Comparison of ENCODE assay signal across 14 mouse cellular contexts in the genomic region with DNA sequence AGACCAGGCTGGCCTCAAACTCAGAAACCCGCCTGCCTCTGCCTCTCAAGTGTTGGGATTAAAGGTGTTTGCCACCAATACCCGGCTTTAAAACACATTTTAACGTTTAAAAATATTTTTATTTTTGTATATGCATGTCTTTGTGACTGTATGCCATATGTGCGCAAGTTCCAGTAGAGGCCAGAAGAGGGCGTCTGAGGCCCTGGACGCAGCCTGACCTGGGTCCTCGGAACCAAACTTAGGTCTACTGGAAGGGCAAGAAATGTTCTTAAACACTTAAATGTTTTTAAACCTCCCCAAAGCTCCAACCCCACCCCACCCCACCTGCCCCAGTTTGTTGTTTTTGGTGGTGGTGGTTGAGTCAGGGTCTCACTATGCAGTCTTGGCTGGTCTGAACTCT. TPM values are rescaled to one million over a fixed set of nuclear protein-coding genes. Genes with fewer than 3 reads are reported as not detected.
A peak's percentile ranks its signal among the peaks of the same experiment; 100 is the strongest.
DNase-seq lines count a peak whose midpoint lies in the region; TF ChIP-seq lines count a peak whose summit lies in the region.
"Had no signal": no experiment of that assay in that cellular context is flagged by ENCODE, and none has a peak within 500 bp of the region (broad histone marks: within the 10 kb centered on the region; RNA-seq: fewer than 3 reads in every experiment).

No protein-coding gene starts in this region.

- no peaks in the 10 kb centered on the region for H3K36me3 ChIP-seq in testis, adult 2 months (ENCODE audit: control insufficient read depth, insufficient read depth, low read length)
- H3K36me3 ChIP-seq: limb, embryonic 12.5 days had no signal

- TF ChIP-seq POLR2A in testis, adult 2 months (IDR thresholded peaks at IDR 0.05; ENCODE audit: control insufficient read depth, low read depth, low read length) = no peak

- TF ChIP-seq CTCF in testis, adult 2 months (IDR thresholded peaks at IDR 0.05; ENCODE audit: control insufficient read depth, insufficient read depth, insufficient replicate concordance, low read depth, low read length) = peak; percentile 48; the same call in 1 of the 2 replicates

- H3K27ac ChIP-seq in testis, adult 2 months (ENCODE audit: control insufficient read depth, insufficient read depth, low read depth, low read length) = no peak overlapping the region
- H3K27ac ChIP-seq: limb, embryonic 12.5 days had no signal

- no peak overlapping the region for H3K4me3 ChIP-seq in testis, adult 2 months (ENCODE audit: control insufficient read depth, low read depth, low read length)
- H3K4me3 ChIP-seq: limb, embryonic 12.5 days had no signal

- no peaks in the 10 kb centered on the region for H3K4me1 ChIP-seq in testis, adult 2 months (ENCODE audit: control insufficient read depth, insufficient read depth, low read length)
- H3K4me1 ChIP-seq: limb, embryonic 12.5 days had no signal

- H3K27me3 ChIP-seq in testis, adult 2 months (ENCODE audit: control insufficient read depth, insufficient read depth, low read length) = no peaks in the 10 kb centered on the region
- H3K27me3 ChIP-seq: limb, embryonic 12.5 days had no signal

- DNase-seq in adrenal gland, postnatal 10 days = peak; percentile 29
- DNase-seq in adrenal gland, postnatal 36 days = no peak
- peak; percentile 34 for DNase-seq in kidney, postnatal 10 days
- DNase-seq in kidney, adult 8-10 months = no peak
- DNase-seq in testis, postnatal 10 days (ENCODE audit: low spot score) = no peak
- DNase-seq in left cerebral cortex, postnatal 36 days (ENCODE audit: low spot score in 2 of 2) = no peak
- no peak for DNase-seq in urinary bladder, adult 2 months (ENCODE audit: low spot score)
- DNase-seq: cerebellum, adult 9-10 months; gastrocnemius, postnatal 25 days; heart, postnatal 14 days had no signal

- intact Hi-C loops in left cerebral cortex, postnatal 36 days (cut with DNase I) = no loop called here

RNA-seq across cellular contexts. Expression of a gene that starts 14.2 kb away (rescaled TPM):
- total RNA-seq in adrenal gland, postnatal 10 days (2021) = not detected
- not detected for total RNA-seq in adrenal gland, postnatal 36 days (2021)
- polyA plus RNA-seq in testis, adult 2 months (2012; rRNA removed) = 5.7 and 8.4 TPM in 2 replicates
- total RNA-seq in left cerebral cortex, postnatal 36 days (2021) = not detected
- not detected in 2 replicates for polyA plus RNA-seq in urinary bladder, adult 2 months (2012; rRNA removed)
- total RNA-seq: gastrocnemius, postnatal 25 days; heart, postnatal 14 days; neutrophil, adult 5-6 weeks had no signal
- polyA plus RNA-seq: large intestine, adult 2 months; limb, embryonic 12.5 days had no signal

RNA-seq across cellular contexts. Expression of a gene that starts 21.9 kb away (rescaled TPM):
- under 1 TPM in 1 of 2 experiments, not detected in 1; 0.12 TPM for total RNA-seq in adrenal gland, postnatal 10 days (2021)
- not detected for total RNA-seq in adrenal gland, postnatal 36 days (2021)
- polyA plus RNA-seq in testis, adult 2 months (2012; rRNA removed) = 0.61 TPM in 2 replicates
- under 1 TPM; 0.17 to 0.25 TPM for total RNA-seq in left cerebral cortex, postnatal 36 days (2021)
- 17.1 and 23.1 TPM in 2 replicates for polyA plus RNA-seq in urinary bladder, adult 2 months (2012; rRNA removed)
- total RNA-seq: neutrophil, adult 5-6 weeks had no signal

RNA-seq across cellular contexts. Expression of a gene that starts 32.0 kb away (rescaled TPM):
- 10 to 100 TPM; 27.5 to 31.5 TPM for total RNA-seq in adrenal gland, postnatal 10 days (2021)
- total RNA-seq in adrenal gland, postnatal 36 days (2021) = 10 to 100 TPM; 22.3 to 29.0 TPM
- polyA plus RNA-seq in testis, adult 2 months (2012; rRNA removed) = 2.3 and 4.0 TPM in 2 replicates
- 1 to 10 TPM; 1.9 to 2.2 TPM for total RNA-seq in left cerebral cortex, postnatal 36 days (2021)
- 130 and 133 TPM in 2 replicates for polyA plus RNA-seq in urinary bladder, adult 2 months (2012; rRNA removed)

Comparison
In these comparisons a context has a peak if more than half of its experiments do, and no peak if none do; other contexts are left out.
1. DNase-seq: peak in adrenal gland, postnatal 10 days (single experiment) and kidney, postnatal 10 days (single experiment); none in adrenal gland, postnatal 36 days (0 of 2), kidney, adult 8-10 months (0 of 2), testis, postnatal 10 days (single experiment), left cerebral cortex, postnatal 36 days (0 of 2) and urinary bladder, adult 2 months (single experiment).
2. RNA of a gene that starts 32.0 kb away (total RNA-seq): 27.5 to 31.5 TPM in adrenal gland, postnatal 10 days and 22.3 to 29.0 TPM in adrenal gland, postnatal 36 days; 1.9 to 2.2 TPM in left cerebral cortex, postnatal 36 days; every median in the first group is over 4 times any median in the second.